Mouse (Mus musculus): ENCODE results near the gene Gm11555.

DNA sequence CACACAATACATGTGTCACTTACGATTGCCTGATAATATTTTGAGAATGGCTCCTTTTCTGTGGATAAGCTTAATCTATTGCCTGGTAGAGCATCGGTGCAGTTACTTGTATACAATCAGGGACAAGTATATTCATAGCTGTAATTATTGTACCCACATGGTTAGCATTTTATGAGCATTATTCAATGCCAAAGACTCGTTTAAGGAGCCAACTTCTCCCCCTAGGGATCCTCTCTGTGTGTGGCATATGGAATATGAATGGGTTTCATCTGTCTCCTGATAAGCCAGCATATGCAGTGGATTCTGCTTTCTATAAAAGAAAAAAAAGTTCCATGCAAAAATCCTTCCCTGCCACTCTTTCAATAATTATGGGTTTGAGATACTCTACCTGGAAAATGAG is 5.7 kb downstream of the Gm11555 start:
- TF ChIP-seq CTCF (IDR thresholded peaks at IDR 0.05; ENCODE audit: extremely low read depth, insufficient read depth, low read length) (no peak), POLR2A (IDR thresholded peaks at IDR 0.05; ENCODE audit: extremely low read depth, insufficient read depth, low read length) (no peak)

All from cortical plate, adult 2 months (tissue).